Mouse (Mus musculus): ENCODE results near the gene Rin1.

Rin1 gene

GRCm38 (mm10) chr19:5045531-5045930 lies 4.8 kb upstream of the Rin1 start:
- no peak for DNase-seq

- DNase-seq = no peak
Measured at GRCm38 (mm10) chr19:5048138-5049056, 1.9 kb upstream of the Rin1 start.

- no peak for DNase-seq
Measured at GRCm38 (mm10) chr19:5049325-5049724, 956 bp upstream of the Rin1 start.

GRCm38 (mm10) chr19:5051031-5051430 lies 750 bp downstream of the Rin1 start:
- no peak for DNase-seq

- no peak for DNase-seq
Measured at GRCm38 (mm10) chr19:5051515-5051914, 1.2 kb downstream of the Rin1 start.

- no peak for DNase-seq
Measured at GRCm38 (mm10) chr19:5052166-5052822, 2.0 kb downstream of the Rin1 start.

- DNase-seq = no peak
Measured at GRCm38 (mm10) chr19:5052853-5053252, 2.6 kb downstream of the Rin1 start.

- DNase-seq = peak; percentile 53
Measured at GRCm38 (mm10) chr19:5053909-5054308, 3.6 kb downstream of the Rin1 start.

- peak; percentile 50 for DNase-seq
Measured at GRCm38 (mm10) chr19:5056251-5056650, 6.0 kb downstream of the Rin1 start.

- DNase-seq = peak; percentile 79
Measured at GRCm38 (mm10) chr19:5057876-5058775, 7.8 kb downstream of the Rin1 start.

- peak; percentile 53 for DNase-seq
Measured at GRCm38 (mm10) chr19:5058801-5059771, 8.8 kb downstream of the Rin1 start.

GRCm38 (mm10) chr19:5060365-5061330 lies 10.4 kb downstream of the Rin1 start:
- peak; percentile 29 for DNase-seq

GRCm38 (mm10) chr19:5062041-5062440 lies 11.8 kb downstream of the Rin1 start:
- DNase-seq = no peak

- peak; percentile 35 for DNase-seq
Measured at GRCm38 (mm10) chr19:5062446-5062845, 12.2 kb downstream of the Rin1 start.

- DNase-seq = no peak
Measured at GRCm38 (mm10) chr19:5065104-5065503, 14.8 kb downstream of the Rin1 start.

GRCm38 (mm10) chr19:5067040-5067799 lies 16.9 kb downstream of the Rin1 start:
- DNase-seq = no peak

- DNase-seq = peak; percentile 67
Measured at GRCm38 (mm10) chr19:5067867-5068569, 17.7 kb downstream of the Rin1 start, which contains the start of gene Cd248. Gene Cd248 (plus strand): TSS chr19:5068078.

GRCm38 (mm10) chr19:5068570-5069234 lies 18.4 kb downstream of the Rin1 start:
- no peak for DNase-seq
